Mouse (Mus musculus): ENCODE results near the gene Bspry. TPM values are rescaled to one million over a fixed set of nuclear protein-coding genes. Genes with fewer than 3 reads are reported as not detected.

Gene Bspry
- total RNA-seq, 2 experiments from 2014 or later = 0.18 TPM; not detected in 1

GRCm38 (mm10) chr4:62514995-62515394 is 35.1 kb downstream of the Bspry start:
- no peak for ATAC-seq (ENCODE audit: poor library complexity, severe bottlenecking)

DNA sequence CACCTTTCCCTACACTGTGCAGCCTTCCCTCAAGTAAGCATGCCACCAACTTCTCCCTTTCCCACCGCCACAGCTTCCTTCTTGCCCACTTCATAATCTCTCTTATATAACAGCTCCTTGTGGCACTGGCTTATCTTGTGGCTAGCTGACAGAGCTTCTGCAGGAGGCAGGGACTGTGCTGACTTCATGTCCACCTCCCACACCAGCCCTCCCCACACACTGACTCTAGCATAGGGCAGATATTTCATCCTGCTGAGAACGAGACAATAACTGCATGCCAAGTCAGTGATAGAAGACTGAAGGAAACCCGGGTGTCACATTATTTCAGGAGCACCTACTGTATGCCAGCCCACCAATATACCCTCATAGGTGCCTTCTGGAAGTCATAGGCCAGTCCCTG is 35.6 kb downstream of the Bspry start:
- ATAC-seq (ENCODE audit: poor library complexity, severe bottlenecking) = no peak

DNA sequence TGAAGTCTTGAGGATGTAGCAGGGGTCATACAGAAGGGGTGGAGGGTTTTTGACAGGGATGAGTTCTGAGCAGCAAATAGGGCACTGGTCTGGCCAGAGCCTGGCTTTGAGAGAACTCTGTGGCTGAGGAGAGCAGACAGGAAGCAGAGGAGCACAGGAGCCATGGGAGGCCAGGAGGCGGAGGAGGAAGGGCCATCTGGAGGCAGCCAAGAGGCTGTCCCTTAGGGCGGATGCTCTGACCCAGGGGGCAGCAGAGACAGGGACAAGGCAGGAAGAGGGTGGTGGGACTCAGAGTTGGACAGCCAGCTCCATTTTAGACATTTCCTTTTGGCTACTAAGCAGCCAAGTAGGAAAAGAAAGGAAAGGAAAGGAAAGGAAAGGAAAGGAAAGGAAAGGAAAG is 36.2 kb downstream of the Bspry start:
- ATAC-seq (ENCODE audit: poor library complexity, severe bottlenecking) = no peak

- peak; percentile 9; the same call in 1 of the 2 replicates for ATAC-seq (ENCODE audit: poor library complexity, severe bottlenecking)
These were observed 36.7 kb downstream of the Bspry start for GRCm38 (mm10) chr4:62516579-62516978.

- ATAC-seq (ENCODE audit: poor library complexity, severe bottlenecking) = no peak
These were observed 37.2 kb downstream of the Bspry start for GRCm38 (mm10) chr4:62517046-62517445.

GRCm38 (mm10) chr4:62517538-62518415 is 37.9 kb downstream of the Bspry start:
- no peak for ATAC-seq (ENCODE audit: poor library complexity, severe bottlenecking)

GRCm38 (mm10) chr4:62518416-62519121 is 38.7 kb downstream of the Bspry start:
- ATAC-seq (ENCODE audit: poor library complexity, severe bottlenecking) = no peak

DNA sequence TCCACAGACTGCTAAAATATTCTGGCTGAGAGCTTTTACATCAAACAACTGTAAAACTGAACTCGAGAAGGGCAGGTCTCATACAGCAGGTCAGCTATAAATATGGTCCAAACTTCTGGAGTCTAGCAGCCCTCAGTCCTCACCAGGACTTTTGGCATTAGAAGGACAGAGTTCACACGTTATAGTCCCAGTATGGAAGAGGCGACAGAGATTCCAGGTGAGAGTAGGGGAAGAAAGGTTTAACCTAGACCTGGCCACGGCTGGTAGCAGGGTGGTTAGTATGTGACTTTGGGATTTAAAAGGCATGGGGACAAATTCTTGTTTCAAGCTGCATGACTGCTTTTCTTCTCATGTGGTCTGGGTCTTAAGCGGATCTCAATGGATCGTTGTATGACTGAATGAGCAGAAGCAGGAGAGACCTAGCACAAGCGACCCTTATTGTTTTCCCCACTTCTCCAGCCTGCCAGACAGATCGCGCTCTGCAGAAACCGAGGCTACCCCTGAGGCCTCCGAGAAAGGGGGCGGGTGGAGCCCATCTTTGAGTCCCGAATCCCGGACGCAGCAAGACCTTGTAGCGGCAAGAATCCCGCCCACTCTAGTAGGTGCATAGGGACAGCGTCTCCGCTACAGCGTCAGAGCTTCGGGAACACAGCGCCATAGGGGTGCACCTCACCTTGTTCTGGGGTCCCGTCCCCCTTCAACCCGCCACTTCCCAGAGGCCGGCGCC is 39.4 kb downstream of the Bspry start:
- no peak; the same call in 1 of the 2 replicates for ATAC-seq (ENCODE audit: poor library complexity, severe bottlenecking)

DNA sequence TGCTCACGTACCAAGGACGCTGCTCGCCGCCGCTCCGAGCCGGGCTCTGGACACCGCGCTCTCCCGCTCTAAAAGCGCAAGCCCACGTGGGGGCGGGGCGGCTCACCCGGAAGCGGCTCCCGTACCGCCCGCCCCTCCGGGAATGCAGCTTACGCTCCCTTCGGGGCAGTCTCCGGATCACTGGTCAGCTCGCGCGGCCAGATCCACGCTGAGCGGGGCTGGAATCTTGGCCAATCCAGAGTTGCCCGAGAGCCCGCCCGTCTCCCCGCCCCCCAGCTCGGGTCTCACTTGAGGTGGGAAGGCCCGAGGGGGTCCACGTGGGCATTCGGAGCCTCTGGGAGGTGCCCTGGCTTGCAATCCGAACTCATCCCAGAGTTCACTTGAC is 40.0 kb downstream of the Bspry start, which contains the start of gene Alad:
Alad (minus strand) TSS at position 70 of the 385 bp plus-strand sequence.
- peak; percentile 82 for ATAC-seq (ENCODE audit: poor library complexity, severe bottlenecking)

GRCm38 (mm10) chr4:62520892-62521400 is 41.1 kb downstream of the Bspry start:
- ATAC-seq (ENCODE audit: poor library complexity, severe bottlenecking) = no peak

DNA sequence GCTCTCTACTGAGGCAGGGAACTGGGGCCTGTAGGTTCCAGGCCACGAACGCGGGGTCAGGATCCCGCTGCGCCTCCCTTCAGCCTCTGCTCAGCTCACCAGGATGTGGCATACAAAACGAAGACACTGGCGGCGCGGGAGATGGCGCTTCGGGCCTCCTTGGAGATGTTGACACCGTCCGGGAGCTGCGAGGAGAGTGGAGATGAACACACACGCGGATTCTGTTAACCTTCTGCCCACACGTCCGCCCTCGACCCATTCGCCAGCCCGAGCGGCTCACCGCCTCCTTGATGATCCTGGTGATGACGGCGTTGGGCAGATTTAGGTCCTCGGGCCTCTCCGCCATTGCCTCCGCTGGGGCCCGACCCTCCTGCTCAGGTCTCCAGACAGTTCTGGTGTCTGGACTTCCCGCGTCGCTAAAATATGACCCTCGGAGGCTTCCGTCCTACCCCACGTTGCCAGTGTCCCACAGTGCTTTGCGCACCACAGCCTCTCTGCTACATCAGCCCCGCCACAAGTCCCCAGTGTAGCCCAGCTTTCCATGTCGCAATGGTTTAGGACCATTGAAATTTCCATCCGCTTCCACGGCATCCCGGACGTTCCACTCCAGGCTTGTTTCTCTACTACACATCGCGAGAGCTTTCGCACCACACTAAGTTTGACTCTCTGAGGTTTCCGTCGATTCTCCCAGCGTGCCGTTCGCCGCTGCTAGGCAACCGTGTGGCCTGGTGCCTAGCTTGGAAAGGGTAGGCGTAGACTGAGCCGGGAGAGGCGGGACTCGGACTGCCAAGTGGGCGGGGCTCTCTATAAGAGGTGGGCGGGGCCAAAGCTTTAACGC is 45.0 kb downstream of the Bspry start, which contains the start of the genes Pole3 and 4933430I17Rik:
Pole3 (minus strand) TSS at position 418 of the 838 bp plus-strand sequence.
4933430I17Rik (plus strand) TSS at position 719 of the 838 bp plus-strand sequence.
- ATAC-seq (ENCODE audit: poor library complexity, severe bottlenecking) = peak; percentile 98

- no peak for ATAC-seq (ENCODE audit: poor library complexity, severe bottlenecking)
These were observed 45.6 kb downstream of the Bspry start for GRCm38 (mm10) chr4:62525489-62525811.

DNA sequence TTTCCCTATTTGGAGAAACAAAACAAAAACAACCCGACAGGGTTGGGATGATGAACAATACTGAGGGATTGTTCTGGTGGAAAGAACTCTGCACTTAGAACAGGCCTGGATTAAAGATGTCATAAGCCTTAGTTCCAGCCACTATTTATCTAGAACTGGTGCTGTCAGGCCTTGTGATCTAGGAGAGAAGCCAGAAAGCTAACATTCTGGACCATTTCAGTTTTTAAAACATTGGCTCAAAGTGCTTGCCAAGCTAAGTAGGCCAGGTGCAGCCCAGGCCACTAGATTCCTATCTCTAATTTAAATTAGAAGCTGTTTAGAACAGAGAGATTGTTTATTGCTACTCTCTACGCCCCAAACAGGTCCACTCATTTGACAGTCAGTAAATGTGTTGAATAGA is 46.4 kb downstream of the Bspry start:
- ATAC-seq (ENCODE audit: poor library complexity, severe bottlenecking) = no peak

- ATAC-seq (ENCODE audit: poor library complexity, severe bottlenecking) = no peak
These were observed 47.8 kb downstream of the Bspry start for GRCm38 (mm10) chr4:62527655-62528054.

DNA sequence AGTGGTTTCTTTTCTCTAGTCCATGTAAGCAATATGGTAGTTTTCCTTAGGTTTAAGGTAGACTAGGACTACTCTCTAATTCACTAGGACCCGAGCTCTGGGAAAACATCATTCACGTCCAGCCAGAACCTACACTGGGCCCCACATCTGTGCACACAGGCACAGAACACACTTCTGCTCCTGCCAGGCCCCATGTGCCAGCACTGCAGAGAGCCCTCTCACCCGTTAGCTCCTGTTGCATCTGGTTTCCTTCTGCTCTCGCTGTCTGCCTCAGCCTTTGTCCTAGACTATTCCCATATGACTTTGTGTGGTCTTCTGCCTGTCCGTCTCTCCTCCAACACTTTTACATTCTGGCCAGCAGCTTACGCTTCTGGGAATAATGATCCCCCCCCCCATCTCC is 53.9 kb downstream of the Bspry start:
- no peak for ATAC-seq (ENCODE audit: poor library complexity, severe bottlenecking)

DNA sequence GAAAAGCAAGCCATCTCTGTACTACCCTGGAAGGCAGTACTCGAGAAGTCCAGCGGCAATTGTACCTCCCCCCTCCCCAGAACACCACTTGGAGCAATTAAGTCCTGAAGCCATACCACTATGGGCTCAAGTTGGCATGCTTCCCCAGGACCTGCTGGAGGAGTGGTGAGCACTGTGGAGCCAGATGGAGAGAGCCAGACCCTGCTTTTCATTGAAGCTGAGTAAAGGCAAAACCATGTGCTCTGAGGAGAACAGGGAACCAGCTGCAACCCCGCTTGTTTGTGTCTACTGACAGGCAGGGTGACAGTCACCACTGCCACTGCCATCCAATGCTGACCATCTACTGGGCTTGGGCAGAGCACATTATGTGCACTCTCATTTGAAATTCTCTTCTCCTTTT is 61.9 kb downstream of the Bspry start:
- no peak for ATAC-seq (ENCODE audit: poor library complexity, severe bottlenecking)

- ATAC-seq (ENCODE audit: poor library complexity, severe bottlenecking) = no peak
These were observed 63.9 kb downstream of the Bspry start for GRCm38 (mm10) chr4:62543782-62544181.

DNA sequence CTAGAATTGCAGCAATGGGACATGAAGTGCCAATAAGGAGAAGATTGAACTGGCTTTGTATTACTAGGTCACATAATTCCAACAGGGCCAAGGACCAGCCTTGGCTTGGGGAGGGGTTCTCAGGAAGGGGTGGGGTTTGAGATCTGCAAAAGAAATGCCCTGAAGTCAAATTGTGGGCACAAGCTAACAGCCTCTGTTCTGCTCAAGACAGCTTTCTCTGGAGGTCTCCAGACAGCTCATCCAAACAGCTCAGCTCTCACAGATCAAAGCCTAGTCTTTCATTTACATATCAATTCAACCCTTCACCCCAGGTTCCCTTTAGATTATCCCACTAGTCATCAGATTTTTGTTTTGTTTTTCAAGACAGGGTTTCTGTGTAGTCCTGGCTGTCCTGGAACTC is 64.9 kb downstream of the Bspry start:
- ATAC-seq (ENCODE audit: poor library complexity, severe bottlenecking) = no peak
